Mouse (Mus musculus): ENCODE data around the gene Add1. TPM values are rescaled to one million over a fixed set of nuclear protein-coding genes. Genes with fewer than 3 reads are reported as not detected.

Gene Add1
- total RNA-seq, 2 experiments from 2014 or later = 452 to 467 TPM

- DNase-seq (ENCODE audit: low spot score in 2 of 2) = no peak
These were observed 88.4 kb downstream of the Add1 start for GRCm38 (mm10) chr5:34661909-34662308.

DNA sequence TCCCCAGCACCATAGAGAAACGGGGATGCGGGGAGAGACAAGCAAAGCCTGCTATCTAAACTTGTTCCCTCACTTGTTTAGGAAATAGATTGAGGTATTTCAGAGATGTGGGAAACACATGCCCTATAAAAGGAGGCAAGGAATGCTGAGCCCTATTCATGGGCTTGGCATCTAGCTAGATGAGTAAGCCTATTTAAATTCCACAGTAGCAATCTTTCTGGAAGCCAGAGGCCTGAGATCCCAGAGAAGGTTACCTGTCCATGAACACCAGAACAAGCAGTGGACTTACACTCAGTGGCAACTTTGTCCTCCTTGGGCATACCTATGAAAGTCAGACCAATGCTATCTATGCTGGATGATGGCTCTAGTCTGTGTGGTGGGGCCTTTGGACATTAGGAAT is 89.8 kb downstream of the Add1 start:
- no peak for DNase-seq (ENCODE audit: low spot score in 2 of 2)

- DNase-seq (ENCODE audit: low spot score in 2 of 2) = no peak
These were observed 96.0 kb downstream of the Add1 start for GRCm38 (mm10) chr5:34669493-34669892.

- no peak for DNase-seq (ENCODE audit: low spot score in 2 of 2)
These were observed 96.8 kb downstream of the Add1 start for GRCm38 (mm10) chr5:34670280-34670679.

Small RNAs within 50 kb of the gene (microRNA-seq; reads per million reads assigned to microRNA genes)
- 0.20 to 0.74 reads per million in 2 experiments for gene Mir7036b

Other genes with a start within 250 kb of the Add1 start
- 10 to 100 TPM; 76.8 to 82.1 TPM for gene Rnf4, start 237.4 kb upstream of the Add1 start, total RNA-seq (2021)
- gene Fam193a, start 203.7 kb upstream of the Add1 start, total RNA-seq (2021) = 10 to 100 TPM; 38.7 to 42.7 TPM
- gene Tnip2, start 59.7 kb upstream of the Add1 start, total RNA-seq (2021) = 10 to 100 TPM; 22.9 to 24.3 TPM
- gene Sh3bp2, start 47.8 kb upstream of the Add1 start, total RNA-seq (2021) = 1 to 10 TPM; 3.9 to 5.2 TPM
- gene Mfsd10, start 63.5 kb downstream of the Add1 start, total RNA-seq (2021) = 10 to 100 TPM; 33.3 to 43.6 TPM
- gene Nop14, start 86.5 kb downstream of the Add1 start, total RNA-seq (2021) = 10 to 100 TPM; 15.9 to 16.0 TPM
- 1 to 10 TPM; 5.3 to 5.6 TPM for gene Grk4, start 86.7 kb downstream of the Add1 start, total RNA-seq (2021)
- 10 to 100 TPM; 75.0 to 76.4 TPM for gene Htt, start 188.1 kb downstream of the Add1 start, total RNA-seq (2021)

Data from layer of hippocampus, adult 18-20 months (tissue).